Mouse (Mus musculus) midbrain, embryonic 15.5 days (tissue): ENCODE data around the gene Susd6. TPM values are rescaled to one million over a fixed set of nuclear protein-coding genes. Genes with fewer than 3 reads are reported as not detected.

Experiments used
- ATAC-seq: fragments of 200-750 bp; cut with Nextera tagmentation; replicated peaks from 2 replicates; pipeline ENCODE4 v1.8.0; 2017; ENCODE audit warnings: moderate TSS enrichment
- H3K27ac ChIP-seq: fragments of 300-500 bp; sonication (generic); 2 replicates; pipeline ENCODE4 v1.5.1; 2015; ENCODE audit warnings: mild to moderate bottlenecking, inconsistent platforms
- H3K27me3 ChIP-seq: fragments of 300-500 bp; sonication (generic); replicated peaks from 2 replicates; pipeline ENCODE4 v1.6.1; 2015; ENCODE audit warnings: inconsistent platforms
- H3K36me3 ChIP-seq: fragments of 300-500 bp; sonication (generic); replicated peaks from 2 replicates; pipeline ENCODE4 v1.6.1; 2015; ENCODE audit warnings: inconsistent platforms
- H3K4me1 ChIP-seq: fragments of 300-500 bp; sonication (generic); 2 replicates; pipeline ENCODE4 v1.6.1; 2015; ENCODE audit warnings: inconsistent platforms
- H3K4me2 ChIP-seq: fragments of 300-500 bp; sonication (generic); 2 replicates; pipeline ENCODE4 v1.6.1; 2015; ENCODE audit warnings: inconsistent platforms, mild to moderate bottlenecking, moderate library complexity
- H3K4me3 ChIP-seq: fragments of 300-500 bp; sonication (generic); 2 replicates; pipeline ENCODE4 v1.5.1; 2015; ENCODE audit warnings: mild to moderate bottlenecking, inconsistent platforms
- H3K9ac ChIP-seq: fragments of 300-500 bp; sonication (generic); 2 replicates; pipeline ENCODE4 v1.6.1; 2015; ENCODE audit warnings: mild to moderate bottlenecking, inconsistent platforms
- H3K9me3 ChIP-seq: fragments of 300-500 bp; sonication (generic); 2 replicates; pipeline ENCODE4 v1.6.1; 2016; ENCODE audit warnings: inconsistent platforms
- WGBS: fragments of 180-500 bp; shearing (Covaris S2); methylation state at CpG from one replicate; pipeline ENCODE4 v1.1.7; 2015; ENCODE audit warnings: mixed read lengths; 5-methylcytosine and 5-hydroxymethylcytosine counted together
- polyA plus RNA-seq: library from polyadenylated mRNA; unstranded; fragments of >200 nt; fragmentation: Nextera tagmentation; extraction: Ambion mirVana; gene quantifications from 2 replicates; pipeline ENCODE4 v1.2.1, GENCODE M21; 2015

Gene Susd6
- polyA plus RNA-seq, 1 experiment from 2014 or later: 13.6 TPM

DNA sequence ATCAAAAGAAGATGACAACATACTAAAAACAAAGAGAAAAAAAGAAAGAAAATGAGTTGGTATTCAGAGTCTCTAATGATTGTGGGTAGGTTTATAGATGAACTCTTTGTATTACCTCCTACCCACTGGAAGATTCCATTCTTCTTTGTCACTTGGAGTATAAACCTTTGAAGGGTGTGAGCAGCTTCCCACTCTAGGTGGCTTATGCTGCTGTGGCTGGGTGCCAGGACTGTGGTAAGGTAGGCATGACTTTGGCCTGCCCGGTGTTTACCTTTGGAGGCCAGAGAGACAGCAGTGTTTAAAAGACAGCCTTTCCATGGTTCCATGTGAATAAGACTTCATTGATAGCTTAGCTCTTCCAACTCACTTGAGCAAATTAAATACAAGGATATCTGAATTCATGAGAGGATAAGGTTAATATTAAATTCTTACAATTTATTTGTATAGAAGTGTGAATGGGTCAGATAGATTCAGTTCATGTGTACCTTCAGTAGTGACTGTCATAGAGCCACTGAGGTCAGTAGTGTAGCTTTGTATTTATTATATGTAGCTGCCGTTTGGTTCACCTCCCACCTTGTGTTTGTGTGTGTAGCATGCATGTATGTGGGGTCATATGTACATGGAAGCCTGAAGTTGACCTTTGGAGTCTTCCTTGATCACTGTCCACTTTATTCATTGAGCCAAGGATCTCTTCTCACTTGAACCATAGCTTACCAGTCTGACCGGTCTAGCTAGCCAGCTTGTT is 44.0 kb downstream of the Susd6 start:
- Histone ChIP-seq H3K27ac (no peak overlapping the region), H3K9me3 (no peaks in the 10 kb centered on the region), H3K4me1 (no peaks in the 10 kb centered on the region), H3K27me3 (no peaks in the 10 kb centered on the region), H3K9ac (no peak overlapping the region), H3K4me2 (no peak overlapping the region), H3K4me3 (no peak overlapping the region), H3K36me3 (no peaks in the 10 kb centered on the region)
- 96% methylated on average over 3 of the region's 3 CpGs for WGBS
- no peak for ATAC-seq

DNA sequence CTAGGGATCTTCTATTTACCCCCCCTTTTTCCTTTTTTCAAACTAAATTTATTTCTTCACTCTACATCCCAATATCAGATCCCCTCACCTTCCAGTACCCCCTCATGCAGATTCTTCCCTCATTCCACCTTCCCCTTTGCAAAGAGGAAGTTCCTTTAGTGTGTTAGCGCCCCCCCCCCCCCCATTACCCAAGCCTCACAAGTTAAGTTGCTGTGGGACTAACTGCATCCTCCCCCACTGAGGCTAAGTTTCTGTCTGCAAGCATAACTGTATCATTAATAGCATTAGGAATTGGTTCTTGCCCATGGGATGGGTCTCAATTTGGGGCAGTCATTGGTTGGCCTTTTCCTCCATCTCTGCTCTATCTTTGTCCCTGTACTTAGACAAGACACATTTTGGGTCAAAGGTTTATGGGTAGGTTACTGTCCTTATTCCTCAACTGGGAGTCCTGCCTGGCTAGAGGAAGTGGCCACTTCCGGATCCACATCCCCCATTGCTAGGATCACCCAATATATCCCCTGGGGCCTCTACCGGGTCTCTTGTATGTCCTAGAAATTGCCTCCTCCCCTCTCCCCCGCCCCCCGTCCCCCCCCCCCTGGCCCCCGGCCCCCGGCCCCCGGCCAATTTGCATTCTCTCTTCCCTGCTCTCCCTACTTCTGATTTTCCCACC is 44.7 kb downstream of the Susd6 start:
- Histone ChIP-seq H3K4me2 (no peak overlapping the region), H3K27me3 (no peaks in the 10 kb centered on the region), H3K9ac (no peak overlapping the region), H3K27ac (no peak overlapping the region), H3K4me3 (no peak overlapping the region), H3K4me1 (no peaks in the 10 kb centered on the region), H3K9me3 (no peaks in the 10 kb centered on the region), H3K36me3 (no peaks in the 10 kb centered on the region)
- no peak for ATAC-seq
- WGBS: 90% methylated on average over 6 of the region's 8 CpGs

DNA sequence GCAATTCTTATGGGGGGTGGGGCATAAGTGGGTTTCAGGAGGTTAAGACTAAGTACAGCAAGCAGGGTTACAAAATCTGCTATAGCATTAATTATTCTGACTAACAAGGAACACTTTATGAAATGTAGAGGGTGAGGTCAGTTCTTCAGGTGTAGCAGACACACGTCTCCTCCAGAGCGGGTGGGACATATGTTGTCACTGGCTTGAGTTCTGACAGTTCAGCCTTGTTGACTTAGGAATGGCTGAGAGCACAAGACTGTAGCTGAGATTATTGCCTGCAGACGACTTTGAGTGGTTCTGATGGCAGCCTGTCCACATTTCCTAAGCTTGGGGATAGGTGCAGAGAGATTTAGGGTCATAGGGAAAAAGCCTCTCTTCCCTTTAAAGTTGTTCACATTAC is 47.3 kb downstream of the Susd6 start:
- Histone ChIP-seq H3K36me3 (no peaks in the 10 kb centered on the region), H3K27ac (no peak overlapping the region), H3K4me3 (no peak overlapping the region), H3K4me1 (no peaks in the 10 kb centered on the region), H3K27me3 (no peaks in the 10 kb centered on the region), H3K4me2 (no peak overlapping the region), H3K9me3 (no peaks in the 10 kb centered on the region), H3K9ac (no peak overlapping the region)
- WGBS: 81% methylated on average over 3 of the region's 3 CpGs
- no peak for ATAC-seq

DNA sequence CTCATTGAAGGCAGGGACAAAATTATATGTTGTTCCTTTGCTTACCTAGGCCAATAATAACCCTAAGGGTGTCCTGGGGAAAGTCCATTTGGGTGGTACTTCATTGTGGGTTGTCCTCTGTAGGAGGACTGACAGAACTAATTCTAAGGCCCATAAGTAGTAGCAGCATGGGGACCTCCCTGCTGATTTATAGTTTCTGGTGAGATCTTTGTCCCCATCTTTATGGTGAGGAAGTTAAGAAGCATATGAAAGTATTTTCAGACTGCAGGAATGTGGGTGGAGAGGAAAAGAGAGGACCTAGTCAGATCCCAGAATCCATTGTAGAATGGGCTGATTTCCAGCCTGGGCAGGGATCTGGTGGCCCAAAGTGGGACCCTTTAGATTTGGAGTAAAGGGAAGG is 48.0 kb downstream of the Susd6 start:
- no peak for ATAC-seq
- Histone ChIP-seq H3K36me3 (no peaks in the 10 kb centered on the region), H3K9ac (no peak overlapping the region), H3K9me3 (no peaks in the 10 kb centered on the region), H3K4me2 (no peak overlapping the region), H3K27me3 (no peaks in the 10 kb centered on the region), H3K4me3 (no peak overlapping the region), H3K27ac (no peak overlapping the region), H3K4me1 (no peaks in the 10 kb centered on the region)

DNA sequence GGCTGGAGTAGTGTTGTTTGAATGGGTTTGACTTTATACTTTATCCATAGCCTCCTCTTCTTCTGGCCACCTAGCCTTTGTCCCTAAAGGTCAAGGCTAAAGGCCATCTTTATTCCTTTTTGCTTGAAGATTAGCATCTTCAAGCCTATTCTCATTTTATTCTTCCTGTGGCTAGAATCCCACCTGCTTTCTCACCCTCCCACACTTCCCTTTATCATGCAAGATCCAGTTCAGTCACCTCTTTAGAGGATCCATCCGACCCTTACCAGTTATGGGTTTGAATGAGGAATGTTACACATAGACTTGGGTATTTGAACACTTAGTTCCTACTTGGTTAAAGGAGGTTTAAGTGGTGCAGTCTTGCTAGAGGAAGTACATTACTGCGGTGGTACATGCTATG is 48.5 kb downstream of the Susd6 start:
- Histone ChIP-seq H3K9me3 (no peaks in the 10 kb centered on the region), H3K4me1 (no peaks in the 10 kb centered on the region; the same call in 1 of the 2 replicates)
- WGBS: 83% methylated on average over 2 of the region's 2 CpGs

DNA sequence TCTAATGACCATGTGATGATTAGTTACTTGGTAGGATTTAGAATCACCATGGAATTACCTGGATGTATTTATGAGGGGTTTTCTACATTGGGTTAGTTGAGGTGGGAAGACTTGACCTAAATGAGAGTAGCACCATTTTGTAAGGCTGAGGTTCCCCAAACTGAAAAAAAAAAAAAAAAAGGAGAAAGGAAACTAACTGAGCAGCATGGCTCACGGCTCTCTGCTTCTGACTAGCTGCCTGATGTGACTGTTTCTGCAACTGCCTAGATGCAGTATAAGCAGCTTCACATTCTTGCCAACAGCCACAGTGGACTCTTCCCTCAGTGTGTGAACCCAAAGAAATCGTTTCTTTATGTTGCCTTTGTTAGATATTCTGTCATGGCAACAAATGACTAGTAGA is 49.3 kb downstream of the Susd6 start:
- H3K9ac ChIP-seq: no peak overlapping the region
- ATAC-seq: no peak
- 76% methylated on average over 2 of the region's 2 CpGs for WGBS
- H3K27ac ChIP-seq: no peak overlapping the region
- H3K4me3 ChIP-seq: no peak overlapping the region
- no peaks in the 10 kb centered on the region for H3K36me3 ChIP-seq
- no peaks in the 10 kb centered on the region; the same call in 1 of the 2 replicates for H3K4me1 ChIP-seq
- no peaks in the 10 kb centered on the region for H3K27me3 ChIP-seq
- H3K9me3 ChIP-seq: no peaks in the 10 kb centered on the region
- H3K4me2 ChIP-seq: no peak overlapping the region

More for the DNA sequence above, 48.5 kb downstream of the Susd6 start:
- H3K27ac ChIP-seq: no peak overlapping the region
- H3K27me3 ChIP-seq: no peaks in the 10 kb centered on the region
- no peak for ATAC-seq
- no peak overlapping the region for H3K4me2 ChIP-seq
- no peaks in the 10 kb centered on the region for H3K36me3 ChIP-seq
- H3K4me3 ChIP-seq: no peak overlapping the region
- H3K9ac ChIP-seq: no peak overlapping the region

DNA sequence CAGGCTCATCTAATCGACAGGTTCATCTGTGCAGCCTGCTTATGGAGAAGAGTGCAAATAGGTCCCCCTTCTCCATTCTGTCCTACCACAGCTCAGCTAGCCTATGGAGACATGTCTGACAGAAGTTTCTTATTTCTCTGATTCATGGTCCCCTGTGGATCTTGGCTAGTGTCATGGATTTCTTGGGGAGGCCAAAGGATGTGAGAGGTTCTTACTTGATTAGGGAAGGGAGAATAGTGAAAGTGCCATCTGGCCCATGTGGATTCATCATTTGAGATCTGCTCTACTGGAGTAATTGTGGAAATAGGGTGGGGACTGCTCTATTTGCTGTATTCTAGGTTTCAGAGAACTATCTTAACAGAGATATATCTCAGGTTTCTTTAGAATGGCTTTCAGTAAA is 51.3 kb downstream of the Susd6 start:
- H3K27ac ChIP-seq: no peak overlapping the region
- ATAC-seq: no peak
- H3K4me1 ChIP-seq: no peaks in the 10 kb centered on the region; the same call in 1 of the 2 replicates
- WGBS: 97% methylated on average over 1 of the region's 1 CpGs
- H3K4me2 ChIP-seq: no peak overlapping the region
- no peak overlapping the region for H3K4me3 ChIP-seq
- no peaks in the 10 kb centered on the region for H3K27me3 ChIP-seq
- no peaks in the 10 kb centered on the region for H3K9me3 ChIP-seq
- H3K9ac ChIP-seq: no peak overlapping the region
- H3K36me3 ChIP-seq: no peaks in the 10 kb centered on the region

DNA sequence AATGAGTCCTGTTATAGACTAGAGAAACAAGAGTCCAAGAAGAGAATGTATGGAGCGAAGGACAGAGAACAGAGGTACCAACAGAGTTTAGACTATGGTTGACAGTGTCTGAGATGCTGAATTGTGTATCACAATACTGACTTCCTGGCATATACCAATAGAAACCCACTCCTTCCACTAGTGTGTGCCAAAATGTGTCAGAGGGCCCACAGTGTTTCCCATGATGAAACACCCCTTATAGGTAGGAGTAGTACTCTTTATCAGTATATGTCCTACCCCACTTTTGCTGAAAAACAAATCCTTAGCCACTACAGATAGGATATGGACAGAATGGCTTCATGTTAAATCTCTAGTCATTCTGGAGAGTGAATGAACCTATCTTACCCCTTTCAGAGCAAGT is 52.3 kb downstream of the Susd6 start:
- Histone ChIP-seq H3K9me3 (no peaks in the 10 kb centered on the region), H3K27me3 (no peaks in the 10 kb centered on the region), H3K27ac (no peak overlapping the region), H3K36me3 (no peaks in the 10 kb centered on the region), H3K4me2 (no peak overlapping the region), H3K4me3 (no peak overlapping the region), H3K9ac (no peak overlapping the region), H3K4me1 (no peaks in the 10 kb centered on the region; the same call in 1 of the 2 replicates)
- no peak for ATAC-seq
- 93% methylated on average over 1 of the region's 1 CpGs for WGBS

DNA sequence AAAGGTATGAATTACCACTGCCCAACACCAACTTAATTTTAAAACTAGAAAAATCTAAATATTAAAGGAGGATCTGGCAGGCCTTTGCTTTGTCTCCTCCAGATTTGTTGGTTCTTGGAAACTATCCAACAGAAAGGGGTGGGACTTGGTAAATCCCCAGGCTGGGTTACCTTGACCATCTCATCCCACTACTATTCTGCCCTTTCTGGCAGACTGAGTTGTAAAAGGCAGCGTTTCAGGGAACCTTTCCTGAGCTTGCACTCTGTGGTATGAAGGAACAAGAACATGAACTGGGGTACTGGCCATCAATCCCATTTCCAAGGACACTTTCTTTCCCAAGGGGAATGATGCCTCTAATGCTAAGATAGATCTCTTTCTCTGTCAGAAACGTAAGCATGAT is 52.9 kb downstream of the Susd6 start:
- no peaks in the 10 kb centered on the region for H3K9me3 ChIP-seq
- no peak for ATAC-seq
- H3K4me2 ChIP-seq: no peak overlapping the region
- WGBS: 76% methylated on average over 2 of the region's 2 CpGs
- H3K27me3 ChIP-seq: no peaks in the 10 kb centered on the region
- no peak overlapping the region for H3K9ac ChIP-seq
- H3K4me1 ChIP-seq: no peaks in the 10 kb centered on the region; the same call in 1 of the 2 replicates
- no peaks in the 10 kb centered on the region for H3K36me3 ChIP-seq
- H3K27ac ChIP-seq: peak overlapping the region; percentile 21; the same call in 1 of the 2 replicates
- H3K4me3 ChIP-seq: no peak overlapping the region

DNA sequence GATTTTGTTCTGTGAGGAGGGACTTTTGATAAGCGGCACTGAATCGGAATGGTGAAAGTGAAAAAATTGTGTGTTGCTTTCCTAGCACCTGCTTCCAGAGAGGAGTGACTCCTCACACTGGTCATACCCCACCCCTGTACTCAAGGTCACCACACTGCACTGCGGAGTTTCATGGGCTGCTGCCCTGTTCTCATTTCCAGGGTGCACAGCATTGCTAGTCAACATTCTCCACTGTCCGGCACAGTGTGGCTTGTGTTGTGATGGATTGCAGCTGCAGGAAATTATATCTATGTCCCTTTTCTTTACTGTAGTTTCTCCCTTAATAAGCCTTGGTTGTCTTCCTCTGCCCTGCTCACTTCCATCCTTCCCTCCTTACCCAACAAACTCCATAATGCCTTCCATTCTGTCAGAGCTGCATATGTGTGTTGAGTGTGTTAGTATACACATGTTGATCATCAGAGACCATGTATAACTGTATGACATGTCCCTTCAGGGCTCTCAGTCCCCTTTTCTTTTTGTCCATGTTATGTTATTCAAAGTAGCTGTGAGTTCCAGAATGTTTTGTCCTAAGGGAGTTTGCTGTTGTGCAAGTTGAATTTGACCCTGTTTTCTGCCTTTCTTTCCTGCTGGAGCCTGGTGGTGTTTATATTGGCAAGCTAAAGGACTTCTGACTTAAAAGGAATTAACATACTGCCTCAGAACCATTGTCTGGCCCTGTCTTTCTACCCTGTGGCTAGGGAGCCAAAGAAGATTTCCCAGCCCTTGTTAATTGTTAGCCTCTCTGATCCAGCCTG is 53.5 kb downstream of the Susd6 start:
- Histone ChIP-seq H3K4me3 (no peak overlapping the region), H3K9ac (no peak overlapping the region), H3K36me3 (no peaks in the 10 kb centered on the region), H3K9me3 (no peaks in the 10 kb centered on the region), H3K4me2 (no peak overlapping the region), H3K27me3 (no peaks in the 10 kb centered on the region), H3K4me1 (no peaks in the 10 kb centered on the region; the same call in 1 of the 2 replicates), H3K27ac (peak overlapping the region; percentile 49)
- 75% methylated on average over 4 of the region's 4 CpGs for WGBS
- ATAC-seq: no peak

DNA sequence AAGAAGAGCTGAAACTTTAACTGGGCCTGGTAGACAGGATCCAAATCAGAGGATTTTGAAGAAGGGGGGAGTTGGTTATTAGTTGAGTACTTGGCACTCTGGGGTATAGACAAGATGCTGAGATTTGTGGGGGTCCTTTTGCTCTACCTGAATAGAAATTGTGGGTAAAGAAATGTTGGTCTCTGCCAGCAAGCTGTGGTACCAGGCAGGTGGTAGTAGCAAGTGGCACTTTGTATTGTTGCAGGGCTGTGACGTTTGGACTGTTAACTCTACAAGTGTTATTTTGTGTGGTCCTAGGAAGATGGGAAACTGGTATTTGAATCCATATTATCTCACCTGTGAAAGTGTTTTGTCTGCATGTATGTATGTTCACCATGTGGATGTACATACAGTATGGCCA is 55.6 kb downstream of the Susd6 start:
- no peak overlapping the region for H3K27ac ChIP-seq
- H3K36me3 ChIP-seq: no peaks in the 10 kb centered on the region
- H3K4me2 ChIP-seq: no peak overlapping the region
- WGBS: 98% methylated on average over 1 of the region's 1 CpGs
- H3K4me1 ChIP-seq: no peaks in the 10 kb centered on the region; the same call in 1 of the 2 replicates
- ATAC-seq: no peak
- H3K9ac ChIP-seq: no peak overlapping the region
- no peaks in the 10 kb centered on the region for H3K9me3 ChIP-seq
- no peak overlapping the region for H3K4me3 ChIP-seq
- H3K27me3 ChIP-seq: no peaks in the 10 kb centered on the region

DNA sequence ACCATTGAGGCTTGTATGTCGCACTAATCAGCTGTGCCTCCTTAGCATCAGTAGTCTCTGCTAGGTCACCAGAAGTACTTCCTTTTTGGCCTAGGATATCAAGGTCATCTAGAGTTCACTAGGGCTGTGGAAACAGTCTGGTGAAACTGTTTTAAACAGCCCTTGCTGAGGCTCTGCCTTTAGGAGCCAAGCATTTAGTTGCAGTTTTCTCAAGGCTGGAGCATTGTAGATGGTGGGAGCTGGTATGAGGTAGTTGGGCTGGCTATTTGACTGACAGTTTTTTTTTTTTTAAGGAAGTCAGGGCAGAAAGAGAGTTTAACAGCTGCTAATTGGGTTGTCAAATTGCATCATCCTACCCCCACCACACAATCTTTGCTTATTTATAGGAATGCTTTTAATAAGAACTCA is 56.6 kb downstream of the Susd6 start:
- Histone ChIP-seq H3K27me3 (no peaks in the 10 kb centered on the region), H3K9me3 (no peaks in the 10 kb centered on the region), H3K9ac (no peak overlapping the region), H3K4me3 (no peak overlapping the region), H3K36me3 (no peaks in the 10 kb centered on the region), H3K27ac (no peak overlapping the region), H3K4me1 (no peaks in the 10 kb centered on the region; the same call in 1 of the 2 replicates), H3K4me2 (no peak overlapping the region)
- WGBS: 71% methylated on average over 1 of the region's 1 CpGs
- ATAC-seq: no peak
